Mouse (Mus musculus): ENCODE data around the gene Zdhhc3. TPM values are rescaled to one million over a fixed set of nuclear protein-coding genes. Genes with fewer than 3 reads are reported as not detected.
A peak's percentile ranks its signal among the peaks of the same experiment; 100 is the strongest.

Gene Zdhhc3
- polyA plus RNA-seq, 1 experiment from 2014 or later = 64.7 TPM

DNA sequence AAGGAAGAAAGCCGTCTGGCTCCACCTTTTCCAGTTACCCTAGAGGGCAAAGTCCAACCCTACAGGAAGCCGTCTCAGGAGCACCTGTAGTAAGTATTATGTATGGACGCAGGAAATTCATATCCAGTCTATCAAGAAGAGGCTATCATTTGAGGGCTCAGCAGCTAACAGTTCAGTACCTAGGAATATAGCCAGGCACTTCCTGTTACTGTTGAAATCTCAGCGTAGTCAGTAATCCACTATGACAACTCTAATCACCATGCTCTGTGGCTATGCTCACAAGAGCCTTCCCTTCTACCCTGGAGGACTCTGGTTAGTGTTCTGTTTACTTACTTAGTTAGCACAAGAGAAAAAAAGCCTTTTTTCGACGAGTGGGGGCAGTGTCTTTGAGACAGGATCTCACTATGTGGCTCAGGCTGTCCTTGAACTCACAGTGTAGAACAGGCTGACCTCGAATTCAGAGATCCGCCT lies 1.2 kb downstream of the Zdhhc3 start:
- Histone ChIP-seq H3K4me2 (replicated peaks; ENCODE audit: low read depth) (peak overlapping the region; percentile 88), H3K27ac (replicated peaks) (peak overlapping the region; percentile 97), H3K4me1 (replicated peaks; ENCODE audit: control insufficient read depth, insufficient read depth) (peaks cover 6% of the 10 kb centered on the region; the same call in 1 of the 2 replicates), H3K9ac (ENCODE audit: low read length) (peak overlapping the region; percentile 94), H3K4me3 (ENCODE audit: low read depth, low read length) (peak overlapping the region; percentile 87), H3K9me3 (ENCODE audit: control insufficient read depth, low read length) (no peaks in the 10 kb centered on the region), H3K36me3 (ENCODE audit: control insufficient read depth, insufficient read depth, low read length) (no peaks in the 10 kb centered on the region; the same call in 1 of the 2 replicates), H3K27me3 (ENCODE audit: control insufficient read depth, insufficient read depth, low read length) (no peaks in the 10 kb centered on the region)
- DNase-seq (ENCODE audit: low spot score) = peak; percentile 47
- ATAC-seq (ENCODE audit: low FRiP score, low TSS enrichment) = peak; percentile 64
- TF ChIP-seq CTCF (IDR thresholded peaks at IDR 0.05; ENCODE audit: low read depth) = peak; percentile 21
- no peak for TF ChIP-seq EP300 (optimal IDR thresholded peaks at IDR 0.05)
- 35% methylated on average over 8 of the region's 8 CpGs for WGBS

DNA sequence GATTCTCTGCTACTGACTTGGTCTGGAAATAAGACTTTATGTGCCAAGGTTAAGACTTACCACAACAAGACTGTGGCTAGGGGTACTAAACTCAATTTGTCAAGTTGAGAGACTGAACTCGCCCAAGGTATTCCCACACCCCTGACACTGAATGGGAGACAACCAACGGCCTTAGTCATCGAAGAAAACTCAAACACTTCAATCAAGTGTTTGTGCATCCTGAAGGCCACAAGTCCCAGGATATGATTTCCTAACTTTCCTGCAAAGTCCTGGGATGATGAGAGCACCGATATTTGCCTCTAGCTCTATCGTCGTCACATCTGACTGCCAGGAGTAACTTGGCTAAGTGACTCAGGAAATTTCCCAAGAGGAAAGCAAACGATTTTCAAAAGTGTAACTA lies 3.8 kb downstream of the Zdhhc3 start:
- no peaks in the 10 kb centered on the region for H3K9me3 ChIP-seq (ENCODE audit: control insufficient read depth, low read length)
- DNase-seq (ENCODE audit: low spot score) = no peak
- 54% methylated on average over 7 of the region's 7 CpGs for WGBS
- TF ChIP-seq CTCF (IDR thresholded peaks at IDR 0.05; ENCODE audit: low read depth) = no peak
- no peak for TF ChIP-seq EP300 (optimal IDR thresholded peaks at IDR 0.05)
- ATAC-seq (ENCODE audit: low FRiP score, low TSS enrichment) = no peak
- H3K4me2 ChIP-seq (replicated peaks; ENCODE audit: low read depth) = no peak overlapping the region
- H3K4me1 ChIP-seq (replicated peaks; ENCODE audit: control insufficient read depth, insufficient read depth) = peaks cover 6% of the 10 kb centered on the region; the same call in 1 of the 2 replicates
- H3K27ac ChIP-seq (replicated peaks) = peak overlapping the region; percentile 13; the same call in 1 of the 2 replicates
- no peak overlapping the region for H3K4me3 ChIP-seq (ENCODE audit: low read depth, low read length)
- no peak overlapping the region for H3K9ac ChIP-seq (ENCODE audit: low read length)
- no peaks in the 10 kb centered on the region for H3K27me3 ChIP-seq (ENCODE audit: control insufficient read depth, insufficient read depth, low read length)
- 0 out of 2 replicates have a peak, but pooled peaks cover 3% of the 10 kb centered on the region for H3K36me3 ChIP-seq (ENCODE audit: control insufficient read depth, insufficient read depth, low read length)

DNA sequence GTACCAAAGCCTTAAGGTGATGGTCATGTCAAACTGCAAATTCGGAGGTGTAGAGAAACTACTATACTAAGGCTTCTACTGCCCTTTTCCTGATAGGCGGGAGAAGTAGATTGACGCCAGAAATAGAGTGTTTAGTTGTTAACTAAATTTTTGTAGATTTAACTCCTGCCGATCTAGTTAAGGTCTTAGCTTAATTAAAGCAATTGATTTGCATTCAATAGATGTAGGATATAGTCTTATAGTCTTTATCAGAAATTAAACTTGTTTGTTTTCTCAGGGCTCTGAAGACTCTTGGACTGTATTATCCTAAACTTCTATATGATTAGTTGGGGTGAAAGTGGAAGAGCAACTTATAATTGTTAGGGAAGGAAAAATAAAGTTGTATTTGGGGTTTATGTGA lies 5.8 kb downstream of the Zdhhc3 start:
- peaks cover 6% of the 10 kb centered on the region; the same call in 1 of the 2 replicates for H3K4me1 ChIP-seq (replicated peaks; ENCODE audit: control insufficient read depth, insufficient read depth)
- no peaks in the 10 kb centered on the region for H3K9me3 ChIP-seq (ENCODE audit: control insufficient read depth, low read length)
- 80% methylated on average over 4 of the region's 4 CpGs for WGBS
- DNase-seq (ENCODE audit: low spot score) = no peak
- no peak overlapping the region for H3K27ac ChIP-seq (replicated peaks)
- H3K36me3 ChIP-seq (ENCODE audit: control insufficient read depth, insufficient read depth, low read length) = 0 out of 2 replicates have a peak, but pooled peaks cover 3% of the 10 kb centered on the region
- H3K4me2 ChIP-seq (replicated peaks; ENCODE audit: low read depth) = no peak overlapping the region
- no peak overlapping the region for H3K4me3 ChIP-seq (ENCODE audit: low read depth, low read length)
- no peak overlapping the region for H3K9ac ChIP-seq (ENCODE audit: low read length)
- H3K27me3 ChIP-seq (ENCODE audit: control insufficient read depth, insufficient read depth, low read length) = no peaks in the 10 kb centered on the region
- TF ChIP-seq CTCF (IDR thresholded peaks at IDR 0.05; ENCODE audit: low read depth) = no peak
- no peak for TF ChIP-seq EP300 (optimal IDR thresholded peaks at IDR 0.05)
- no peak for ATAC-seq (ENCODE audit: low FRiP score, low TSS enrichment)

DNA sequence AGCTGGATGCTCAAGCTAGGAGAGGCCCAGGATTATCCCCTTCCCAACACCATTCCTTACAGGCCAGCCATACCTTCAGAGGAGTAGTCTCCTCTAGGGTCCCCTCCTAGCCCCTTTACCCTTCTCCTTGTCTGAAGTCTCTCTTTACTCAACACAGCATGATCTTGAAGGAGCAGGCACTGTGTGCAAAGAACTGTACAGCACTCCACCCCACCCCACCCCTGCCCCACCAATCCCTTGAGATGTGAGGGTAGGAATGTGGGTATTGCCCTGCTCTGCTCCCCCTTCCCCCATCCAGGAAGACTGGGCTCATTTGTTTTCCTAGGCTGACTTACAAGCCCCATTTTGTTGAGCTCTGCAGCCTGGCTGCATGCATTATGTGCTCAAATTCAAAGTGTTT lies 8.6 kb downstream of the Zdhhc3 start:
- no peak for TF ChIP-seq EP300 (optimal IDR thresholded peaks at IDR 0.05)
- no peak for TF ChIP-seq CTCF (IDR thresholded peaks at IDR 0.05; ENCODE audit: low read depth)
- Histone ChIP-seq H3K27ac (replicated peaks) (0 out of 2 replicates have a peak overlapping the region, but pooled peaks have one; percentile 30), H3K9ac (ENCODE audit: low read length) (no peak overlapping the region), H3K36me3 (ENCODE audit: control insufficient read depth, insufficient read depth, low read length) (peaks cover 13% of the 10 kb centered on the region; the same call in 1 of the 2 replicates), H3K4me3 (ENCODE audit: low read depth, low read length) (no peak overlapping the region), H3K4me2 (replicated peaks; ENCODE audit: low read depth) (no peak overlapping the region), H3K27me3 (ENCODE audit: control insufficient read depth, insufficient read depth, low read length) (no peaks in the 10 kb centered on the region), H3K4me1 (replicated peaks; ENCODE audit: control insufficient read depth, insufficient read depth) (no peaks in the 10 kb centered on the region), H3K9me3 (ENCODE audit: control insufficient read depth, low read length) (no peaks in the 10 kb centered on the region)
- ATAC-seq (ENCODE audit: low FRiP score, low TSS enrichment) = peak; percentile 28; the same call in 1 of the 2 replicates
- DNase-seq (ENCODE audit: low spot score) = peak; percentile 25

DNA sequence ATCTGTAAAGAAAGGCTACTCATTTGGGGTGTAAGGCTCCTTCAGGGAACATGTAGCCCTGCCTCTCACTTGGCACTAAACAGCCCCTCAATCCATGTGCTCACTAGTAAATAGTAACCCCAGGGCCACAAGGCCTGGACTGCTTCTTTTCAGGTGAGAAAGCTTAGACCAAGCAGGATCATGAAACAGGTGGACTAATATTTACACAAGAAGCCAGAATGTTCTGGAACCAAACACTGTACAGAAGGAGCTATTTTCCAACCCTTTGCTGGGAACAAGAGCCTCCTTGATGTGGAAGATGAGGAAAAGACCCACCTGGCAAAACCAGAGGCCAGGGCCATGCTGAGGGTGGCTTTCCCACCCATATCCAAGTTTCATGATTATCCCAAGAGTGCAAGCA lies 9.6 kb downstream of the Zdhhc3 start:
- ATAC-seq (ENCODE audit: low FRiP score, low TSS enrichment) (peak; percentile 60; the same call in 1 of the 2 replicates), DNase-seq (ENCODE audit: low spot score) (no peak)
- Histone ChIP-seq H3K9ac (ENCODE audit: low read length) (no peak overlapping the region), H3K27ac (replicated peaks) (no peak overlapping the region), H3K27me3 (ENCODE audit: control insufficient read depth, insufficient read depth, low read length) (no peaks in the 10 kb centered on the region), H3K4me1 (replicated peaks; ENCODE audit: control insufficient read depth, insufficient read depth) (no peaks in the 10 kb centered on the region), H3K4me3 (ENCODE audit: low read depth, low read length) (no peak overlapping the region), H3K4me2 (replicated peaks; ENCODE audit: low read depth) (no peak overlapping the region), H3K36me3 (ENCODE audit: control insufficient read depth, insufficient read depth, low read length) (peaks cover 13% of the 10 kb centered on the region; the same call in 1 of the 2 replicates), H3K9me3 (ENCODE audit: control insufficient read depth, low read length) (no peaks in the 10 kb centered on the region)
- TF ChIP-seq EP300 (optimal IDR thresholded peaks at IDR 0.05) (no peak), CTCF (IDR thresholded peaks at IDR 0.05; ENCODE audit: low read depth) (no peak)

DNA sequence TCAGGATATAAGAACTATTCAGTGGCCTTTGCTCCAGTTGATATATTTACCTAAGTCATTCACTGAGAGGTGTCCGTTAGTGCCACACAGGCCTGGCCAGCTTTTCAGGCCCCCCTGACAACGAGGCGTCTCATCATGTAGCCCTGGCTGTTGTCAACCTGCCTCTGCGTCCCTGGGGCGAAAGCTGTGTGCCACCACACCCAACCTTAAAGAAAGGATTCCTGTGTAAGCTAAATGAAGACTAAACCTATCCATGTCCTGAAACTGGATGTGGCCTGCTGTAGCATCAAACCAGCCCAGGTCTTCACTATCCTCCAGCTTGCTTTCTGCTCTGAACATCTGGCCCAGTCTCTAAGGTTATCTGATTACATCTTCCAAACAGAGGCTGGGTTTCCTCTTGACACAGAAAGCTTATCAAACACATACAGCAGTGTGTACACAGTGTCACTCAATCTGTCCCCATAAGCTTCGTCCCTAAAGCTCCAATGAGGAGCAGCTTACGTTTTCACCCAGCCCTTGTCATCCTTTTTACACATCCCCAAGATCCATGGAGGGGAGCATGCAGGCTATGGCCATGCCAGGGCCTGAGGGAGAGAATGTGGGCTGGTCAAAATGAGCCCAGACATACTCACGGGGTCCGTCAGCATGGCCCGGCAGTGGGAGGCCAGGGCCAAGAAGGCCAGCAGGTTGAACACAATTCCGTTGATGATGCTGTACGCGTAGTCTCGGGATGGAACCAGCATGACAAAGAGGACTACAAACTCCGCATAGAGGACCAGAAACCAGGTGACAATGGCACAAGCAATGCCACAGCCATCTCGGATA lies 13.2 kb downstream of the Zdhhc3 start:
- no peaks in the 10 kb centered on the region for H3K27me3 ChIP-seq (ENCODE audit: control insufficient read depth, insufficient read depth, low read length)
- WGBS = 87% methylated on average over 16 of the region's 16 CpGs
- H3K9ac ChIP-seq (ENCODE audit: low read length) = no peak overlapping the region
- DNase-seq (ENCODE audit: low spot score) (no peak), ATAC-seq (ENCODE audit: low FRiP score, low TSS enrichment) (no peak)
- H3K4me1 ChIP-seq (replicated peaks; ENCODE audit: control insufficient read depth, insufficient read depth) = no peaks in the 10 kb centered on the region
- no peaks in the 10 kb centered on the region for H3K9me3 ChIP-seq (ENCODE audit: control insufficient read depth, low read length)
- no peak overlapping the region for H3K4me2 ChIP-seq (replicated peaks; ENCODE audit: low read depth)
- no peak overlapping the region for H3K27ac ChIP-seq (replicated peaks)
- TF ChIP-seq CTCF (IDR thresholded peaks at IDR 0.05; ENCODE audit: low read depth) (no peak), EP300 (optimal IDR thresholded peaks at IDR 0.05) (no peak)
- no peak overlapping the region for H3K4me3 ChIP-seq (ENCODE audit: low read depth, low read length)
- H3K36me3 ChIP-seq (ENCODE audit: control insufficient read depth, insufficient read depth, low read length) = peaks cover 25% of the 10 kb centered on the region

All from stomach, postnatal 0 days (tissue).